Comparison of ENCODE assay signal across 7 mouse cellular contexts in genomic region chr5:117516597-117516996, GRCm38 (mm10).
DNase-seq lines count a peak whose midpoint lies in the region; ATAC-seq and TF ChIP-seq lines count a peak whose summit lies in the region.

No protein-coding gene starts in this region.

- H3K79me2 ChIP-seq in liver, adult 2 months (ENCODE audit: control insufficient read depth, insufficient read depth, low read length): no peaks in the 10 kb centered on the region

- no peak for TF ChIP-seq POLR2A in liver, adult 2 months (IDR thresholded peaks at IDR 0.05; ENCODE audit: extremely low read depth, insufficient read depth, low read length)

- no peak overlapping the region for H3K4me2 ChIP-seq in liver, embryonic 12.5 days
- no peak overlapping the region for H3K4me2 ChIP-seq in lung, embryonic 14.5 days

- H3K27me3 ChIP-seq in liver, adult 2 months (ENCODE audit: control insufficient read depth, insufficient read depth, low read length): no peaks in the 10 kb centered on the region
- no peaks in the 10 kb centered on the region for H3K27me3 ChIP-seq in liver, embryonic 12.5 days (replicated peaks)
- no peaks in the 10 kb centered on the region for H3K27me3 ChIP-seq in lung, embryonic 14.5 days (ENCODE audit: insufficient read depth, low read length)

- H3K9ac ChIP-seq in liver, adult 2 months (ENCODE audit: low read depth, low read length): no peak overlapping the region
- H3K9ac ChIP-seq in liver, embryonic 12.5 days: no peak overlapping the region
- H3K9ac ChIP-seq in lung, embryonic 14.5 days: no peak overlapping the region

- TF ChIP-seq CTCF in liver, adult 2 months (IDR thresholded peaks at IDR 0.05; ENCODE audit: low read depth, low read length): peak; percentile 73
- peak; percentile 95 for TF ChIP-seq CTCF in lung, embryonic 14.5 days (IDR thresholded peaks at IDR 0.05; ENCODE audit: low read depth)

- no peaks in the 10 kb centered on the region for H3K4me1 ChIP-seq in liver, adult 2 months (ENCODE audit: control insufficient read depth, insufficient read depth, low read length)
- no peaks in the 10 kb centered on the region for H3K4me1 ChIP-seq in liver, embryonic 12.5 days
- no peaks in the 10 kb centered on the region for H3K4me1 ChIP-seq in lung, embryonic 14.5 days (ENCODE audit: insufficient read depth)

- no peaks in the 10 kb centered on the region for H3K36me3 ChIP-seq in liver, adult 2 months (ENCODE audit: control insufficient read depth, insufficient read depth, low read length)
- no peaks in the 10 kb centered on the region for H3K36me3 ChIP-seq in liver, embryonic 12.5 days
- no peaks in the 10 kb centered on the region for H3K36me3 ChIP-seq in lung, embryonic 14.5 days (ENCODE audit: insufficient read depth)

- no peak for DNase-seq in liver, adult 2 months (ENCODE audit: extremely low read depth, low read depth, low spot score)
- DNase-seq in ZHBTc4 (ENCODE audit: low read depth, low spot score): peak; percentile 82
- peak; percentile 80 to 89 for DNase-seq in cerebellum, postnatal 36 days
- DNase-seq in induced T-regulatory cell, adult 2 months (ENCODE audit: low read depth): peak; percentile 81
- DNase-seq in lung, embryonic 14.5 days: peak; percentile 82
- DNase-seq in right cerebral cortex, postnatal 10 days (ENCODE audit: low spot score in 2 of 2): peak; percentile 71 to 79

- no peak overlapping the region for H3K27ac ChIP-seq in liver, adult 2 months (replicated peaks; ENCODE audit: insufficient read depth, low read depth, low read length)
- no peak overlapping the region for H3K27ac ChIP-seq in liver, embryonic 12.5 days
- no peak overlapping the region for H3K27ac ChIP-seq in lung, embryonic 14.5 days (ENCODE audit: low read depth)

- no peaks in the 10 kb centered on the region for H3K9me3 ChIP-seq in liver, embryonic 12.5 days (replicated peaks)
- no peaks in the 10 kb centered on the region for H3K9me3 ChIP-seq in lung, embryonic 14.5 days (ENCODE audit: low read depth, low read length)

- no peak overlapping the region for H3K4me3 ChIP-seq in liver, adult 2 months (ENCODE audit: insufficient read depth, low read depth, low read length)
- no peak overlapping the region for H3K4me3 ChIP-seq in liver, embryonic 12.5 days
- H3K4me3 ChIP-seq in lung, embryonic 14.5 days (ENCODE audit: low read depth, low read length): no peak overlapping the region

- WGBS in liver, adult 2 months: 3% methylated on average over 8 of the region's 8 CpGs
- WGBS in liver, embryonic 12.5 days (ENCODE audit: insufficient replicate concordance): 5% methylated on average over 8 of the region's 8 CpGs
- 5% methylated on average over 8 of the region's 8 CpGs for WGBS in lung, embryonic 14.5 days

- no peak for ATAC-seq in liver, embryonic 12.5 days
- peak; percentile 38; the same call in 1 of the 2 replicates for ATAC-seq in lung, embryonic 14.5 days (ENCODE audit: insufficient read depth)
